Mouse (Mus musculus): ENCODE measurements around the gene Casz1. TPM values are rescaled to one million over a fixed set of nuclear protein-coding genes. Genes with fewer than 3 reads are reported as not detected.

The Casz1 gene
- polyA plus RNA-seq, 1 experiment: 0.03 TPM

DNA sequence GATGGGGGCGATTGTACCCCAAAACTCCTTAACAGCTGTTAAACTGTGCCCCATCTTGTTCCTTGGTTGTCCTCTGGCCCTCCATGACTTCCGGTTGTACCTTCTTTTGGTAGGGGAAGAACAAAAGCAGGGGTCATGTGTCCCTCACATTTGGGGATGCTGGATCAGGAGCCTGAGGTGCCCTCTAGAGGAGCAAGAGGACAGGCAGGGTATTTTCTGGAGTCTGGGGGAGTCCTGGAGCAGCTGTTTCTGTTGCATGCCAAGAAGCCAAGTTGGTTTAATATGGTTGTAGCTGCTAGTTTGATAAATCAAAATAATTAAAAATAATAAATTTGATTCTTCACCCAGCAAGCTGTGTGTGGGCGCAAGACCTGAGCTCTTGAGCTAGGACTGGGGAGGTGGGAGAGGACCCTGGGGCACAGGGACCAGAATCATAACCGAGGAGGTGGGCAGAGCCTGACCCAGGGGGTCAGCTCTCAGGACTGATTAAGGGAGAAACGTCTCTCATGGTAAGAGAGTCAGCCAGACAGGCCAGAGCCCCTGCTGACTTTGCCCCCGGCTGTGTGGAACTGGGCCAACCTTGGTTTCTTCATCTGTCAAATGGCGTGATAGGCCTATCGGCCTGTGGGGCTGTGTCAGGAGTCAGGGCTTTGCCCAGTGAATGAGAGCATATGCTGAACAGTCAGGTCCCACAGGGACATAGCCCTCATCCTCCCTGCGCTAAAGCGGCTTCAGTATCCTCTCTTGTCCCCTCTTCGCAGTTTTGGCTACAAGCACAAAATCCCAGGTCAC is 74.2 kb downstream of the Casz1 start:
- no peak for TF ChIP-seq TAL1 (IDR thresholded peaks at IDR 0.05; ENCODE audit: low read length)
- TF ChIP-seq GATA1 (IDR thresholded peaks at IDR 0.05; ENCODE audit: low read length): no peak
- Histone ChIP-seq H3K36me3 (ENCODE audit: control insufficient read depth) (no peaks in the 10 kb centered on the region), H3K9me3 (ENCODE audit: control insufficient read depth, low read length) (no peaks in the 10 kb centered on the region), H3K27me3 (ENCODE audit: control insufficient read depth) (peaks cover 25% of the 10 kb centered on the region), H3K4me3 (replicated peaks) (no peak overlapping the region), H3K4me1 (ENCODE audit: control insufficient read depth) (peaks cover 9% of the 10 kb centered on the region)

GRCm38 (mm10) chr4:148878984-148879610 is 74.9 kb downstream of the Casz1 start:
- Histone ChIP-seq H3K27me3 (ENCODE audit: control insufficient read depth) (peaks cover 25% of the 10 kb centered on the region), H3K9me3 (ENCODE audit: control insufficient read depth, low read length) (no peaks in the 10 kb centered on the region), H3K4me3 (replicated peaks) (no peak overlapping the region), H3K4me1 (ENCODE audit: control insufficient read depth) (peaks cover 9% of the 10 kb centered on the region), H3K36me3 (ENCODE audit: control insufficient read depth) (no peaks in the 10 kb centered on the region)
- no peak for TF ChIP-seq GATA1 (IDR thresholded peaks at IDR 0.05; ENCODE audit: low read length)

DNA sequence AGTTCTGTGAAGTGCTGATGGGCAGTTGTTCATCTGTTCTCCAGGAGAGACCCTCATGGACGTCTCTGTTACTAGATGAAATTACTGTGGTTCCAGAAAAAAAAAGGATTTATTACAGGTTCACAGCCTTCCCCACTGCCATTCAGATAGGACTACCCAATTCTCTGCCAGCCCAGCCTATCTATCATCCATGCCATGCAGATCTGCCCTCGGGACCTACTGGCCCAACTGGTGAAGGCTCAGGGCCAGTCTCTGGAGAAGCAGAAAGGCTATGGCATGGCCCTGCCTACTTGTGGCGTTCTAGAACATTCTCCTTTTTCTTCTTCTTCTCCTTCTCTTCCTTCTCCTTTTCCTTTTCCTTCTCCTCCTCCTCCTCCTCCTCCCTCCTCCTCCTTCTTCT is 75.4 kb downstream of the Casz1 start:
- Histone ChIP-seq H3K4me3 (replicated peaks) (no peak overlapping the region), H3K4me1 (ENCODE audit: control insufficient read depth) (peaks cover 9% of the 10 kb centered on the region), H3K27me3 (ENCODE audit: control insufficient read depth) (peaks cover 27% of the 10 kb centered on the region), H3K9me3 (ENCODE audit: control insufficient read depth, low read length) (no peaks in the 10 kb centered on the region), H3K36me3 (ENCODE audit: control insufficient read depth) (no peaks in the 10 kb centered on the region)
- TF ChIP-seq GATA1 (IDR thresholded peaks at IDR 0.05; ENCODE audit: low read length) (no peak), TAL1 (IDR thresholded peaks at IDR 0.05; ENCODE audit: low read length) (no peak)

DNA sequence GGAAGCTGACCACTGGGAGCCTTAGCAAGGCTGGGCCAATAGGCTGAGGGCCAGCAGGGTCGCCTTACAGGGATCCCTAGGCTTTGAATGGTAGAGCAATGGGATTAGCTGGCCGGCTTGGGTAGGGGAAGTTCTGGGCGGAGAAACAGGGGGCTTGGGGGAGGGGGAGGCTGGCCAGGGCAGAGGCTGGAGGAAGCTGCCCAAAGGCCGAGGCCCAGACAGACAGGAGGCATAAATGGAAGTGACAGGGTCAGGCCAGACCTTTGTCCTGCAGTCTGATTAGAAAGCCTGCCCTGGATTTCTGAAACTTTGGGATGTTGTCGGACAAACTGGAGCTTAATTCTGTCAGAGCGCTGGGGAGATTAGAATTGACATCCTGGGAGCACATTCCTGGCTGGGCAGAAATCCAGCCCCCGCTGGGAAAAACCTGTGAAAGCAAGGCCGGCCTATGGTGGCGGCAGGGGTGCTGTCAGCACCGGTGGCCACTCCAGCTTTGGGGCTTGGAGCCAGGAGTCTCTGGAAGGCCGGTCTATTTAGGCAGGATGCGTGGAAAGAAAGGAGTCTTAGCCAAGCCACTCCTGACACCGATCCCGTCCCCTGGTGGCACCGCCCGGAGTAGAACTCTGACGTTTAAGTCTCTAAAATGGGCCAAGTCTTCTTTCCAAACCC is 76.9 kb downstream of the Casz1 start:
- Histone ChIP-seq H3K36me3 (ENCODE audit: control insufficient read depth) (no peaks in the 10 kb centered on the region), H3K27me3 (ENCODE audit: control insufficient read depth) (peaks cover 27% of the 10 kb centered on the region)

GRCm38 (mm10) chr4:148881838-148882237 is 77.6 kb downstream of the Casz1 start:
- Histone ChIP-seq H3K9me3 (ENCODE audit: control insufficient read depth, low read length) (no peaks in the 10 kb centered on the region), H3K27me3 (ENCODE audit: control insufficient read depth) (peaks cover 25% of the 10 kb centered on the region), H3K36me3 (ENCODE audit: control insufficient read depth) (no peaks in the 10 kb centered on the region), H3K4me1 (ENCODE audit: control insufficient read depth) (peaks cover 9% of the 10 kb centered on the region), H3K4me3 (replicated peaks) (no peak overlapping the region)
- TF ChIP-seq GATA1 (IDR thresholded peaks at IDR 0.05; ENCODE audit: low read length) (no peak), TAL1 (IDR thresholded peaks at IDR 0.05; ENCODE audit: low read length) (no peak)

More for the DNA sequence above, 76.9 kb downstream of the Casz1 start:
- H3K4me3 ChIP-seq (replicated peaks): no peak overlapping the region
- no peak for TF ChIP-seq TAL1 (IDR thresholded peaks at IDR 0.05; ENCODE audit: low read length)
- no peak for TF ChIP-seq GATA1 (IDR thresholded peaks at IDR 0.05; ENCODE audit: low read length)
- no peaks in the 10 kb centered on the region for H3K9me3 ChIP-seq (ENCODE audit: control insufficient read depth, low read length)
- peaks cover 9% of the 10 kb centered on the region for H3K4me1 ChIP-seq (ENCODE audit: control insufficient read depth)

DNA sequence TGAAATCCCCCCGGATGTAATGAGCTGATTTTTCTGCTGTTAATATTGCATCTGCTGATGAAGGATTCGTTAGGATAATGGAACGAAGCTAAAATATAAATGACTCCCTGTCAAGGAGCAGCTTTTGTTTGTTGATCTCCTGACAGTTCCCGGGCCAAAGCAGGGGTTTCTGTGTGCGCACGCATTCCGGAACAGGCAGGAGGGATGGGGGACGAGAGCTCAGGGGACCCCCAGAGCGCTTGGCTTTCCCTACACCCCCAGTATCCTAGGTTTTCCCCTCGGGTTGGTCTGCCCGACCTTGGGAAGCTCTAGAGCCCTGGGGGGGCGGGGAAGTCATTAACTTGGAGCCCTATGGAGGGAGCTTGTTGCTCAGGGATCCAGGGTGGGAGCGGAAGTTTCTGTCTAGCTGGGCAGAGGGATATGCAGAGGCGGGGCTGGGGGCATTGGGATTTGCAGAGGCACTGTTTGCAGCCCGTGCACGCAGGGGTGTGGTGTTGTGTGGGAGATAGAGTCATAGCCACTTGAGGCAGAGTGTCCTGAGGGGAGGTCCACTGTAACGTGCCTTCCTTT is 78.2 kb downstream of the Casz1 start:
- Histone ChIP-seq H3K9me3 (ENCODE audit: control insufficient read depth, low read length) (no peaks in the 10 kb centered on the region), H3K4me1 (ENCODE audit: control insufficient read depth) (peaks cover 9% of the 10 kb centered on the region), H3K4me3 (replicated peaks) (no peak overlapping the region), H3K36me3 (ENCODE audit: control insufficient read depth) (no peaks in the 10 kb centered on the region), H3K27me3 (ENCODE audit: control insufficient read depth) (peaks cover 23% of the 10 kb centered on the region)
- TF ChIP-seq TAL1 (IDR thresholded peaks at IDR 0.05; ENCODE audit: low read length) (no peak), GATA1 (IDR thresholded peaks at IDR 0.05; ENCODE audit: low read length) (no peak)

DNA sequence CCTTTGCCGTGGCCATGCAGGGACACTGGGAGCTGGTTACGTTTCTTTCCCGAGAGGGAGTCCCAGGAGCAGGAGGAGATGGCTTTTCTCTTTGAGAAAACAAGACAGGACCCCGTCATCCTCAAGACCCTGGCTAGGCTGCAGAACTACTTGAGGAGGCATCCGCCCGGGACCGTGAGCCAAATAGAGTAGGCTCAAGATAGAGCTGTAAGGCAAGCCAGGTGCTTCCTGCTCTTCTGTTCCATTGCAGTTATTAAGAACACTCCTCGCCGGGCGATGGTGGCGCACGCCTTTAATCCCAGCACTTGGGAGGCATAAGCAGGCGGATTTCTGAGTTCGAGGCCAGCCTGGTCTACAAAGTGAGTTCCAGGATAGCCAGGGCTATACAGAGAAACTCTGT is 80.4 kb downstream of the Casz1 start:
- no peaks in the 10 kb centered on the region for H3K36me3 ChIP-seq (ENCODE audit: control insufficient read depth)
- H3K4me3 ChIP-seq (replicated peaks): no peak overlapping the region
- no peak for TF ChIP-seq TAL1 (IDR thresholded peaks at IDR 0.05; ENCODE audit: low read length)
- no peak for TF ChIP-seq GATA1 (IDR thresholded peaks at IDR 0.05; ENCODE audit: low read length)
- H3K27me3 ChIP-seq (ENCODE audit: control insufficient read depth): peaks cover 31% of the 10 kb centered on the region
- H3K4me1 ChIP-seq (ENCODE audit: control insufficient read depth): no peaks in the 10 kb centered on the region
- H3K9me3 ChIP-seq (ENCODE audit: control insufficient read depth, low read length): no peaks in the 10 kb centered on the region

GRCm38 (mm10) chr4:148885401-148885800 is 81.2 kb downstream of the Casz1 start:
- no peak overlapping the region for H3K4me3 ChIP-seq (replicated peaks)
- no peaks in the 10 kb centered on the region for H3K36me3 ChIP-seq (ENCODE audit: control insufficient read depth)
- H3K4me1 ChIP-seq (ENCODE audit: control insufficient read depth): no peaks in the 10 kb centered on the region
- no peak for TF ChIP-seq GATA1 (IDR thresholded peaks at IDR 0.05; ENCODE audit: low read length)
- no peak for TF ChIP-seq TAL1 (IDR thresholded peaks at IDR 0.05; ENCODE audit: low read length)
- peaks cover 35% of the 10 kb centered on the region for H3K27me3 ChIP-seq (ENCODE audit: control insufficient read depth)
- no peaks in the 10 kb centered on the region for H3K9me3 ChIP-seq (ENCODE audit: control insufficient read depth, low read length)
